Mouse (Mus musculus) intestine, postnatal 0 days (tissue): ENCODE measurements around the gene D5Ertd579e. TPM values are rescaled to one million over a fixed set of nuclear protein-coding genes. Genes with fewer than 3 reads are reported as not detected.

Experiments
- ATAC-seq: fragments of 200-750 bp; cut with Nextera tagmentation; 2 replicates; pipeline ENCODE4 v1.8.0; 2017; ENCODE audit warnings: mild to moderate bottlenecking, moderate TSS enrichment, moderate library complexity
- H3K27ac ChIP-seq: fragments of 300-500 bp; sonication (generic); 2 replicates; pipeline ENCODE4 v1.5.1; 2014; ENCODE audit warnings: mild to moderate bottlenecking, low read depth, low read length, moderate library complexity
- H3K27me3 ChIP-seq: fragments of 300-500 bp; sonication (generic); replicated peaks from 2 replicates; pipeline ENCODE4 v1.6.1; 2014; ENCODE audit warnings: low read length, mixed read lengths; ENCODE audit not compliant: control insufficient read depth, insufficient read depth
- H3K36me3 ChIP-seq: fragments of 300-500 bp; sonication (generic); 2 replicates; pipeline ENCODE4 v1.6.1; 2014; ENCODE audit warnings: mild to moderate bottlenecking, moderate library complexity; ENCODE audit not compliant: control insufficient read depth, insufficient read depth
- H3K4me1 ChIP-seq: fragments of 300-500 bp; sonication (generic); replicated peaks from 2 replicates; pipeline ENCODE4 v1.6.1; 2014; ENCODE audit warnings: antibody characterized with exemption, low read length, mixed read lengths; ENCODE audit not compliant: control insufficient read depth, insufficient read depth
- H3K4me2 ChIP-seq: fragments of 300-500 bp; sonication (generic); replicated peaks from 2 replicates; pipeline ENCODE4 v1.6.1; 2014; ENCODE audit warnings: low read depth, mild to moderate bottlenecking, moderate library complexity
- H3K4me3 ChIP-seq: fragments of 300-500 bp; sonication (generic); 2 replicates; pipeline ENCODE4 v1.5.1; 2014; ENCODE audit warnings: low read depth, low read length
- H3K9ac ChIP-seq: fragments of 300-500 bp; sonication (generic); 2 replicates; pipeline ENCODE4 v1.6.1; 2014; ENCODE audit warnings: mild to moderate bottlenecking, low read depth, low read length
- H3K9me3 ChIP-seq: fragments of 300-500 bp; sonication (generic); 2 replicates; pipeline ENCODE4 v1.6.1; 2016; ENCODE audit warnings: mixed run types; ENCODE audit not compliant: control insufficient read depth
- CTCF ChIP-seq: sonication (generic); IDR thresholded peaks from 2 replicates; pipeline ENCODE4 v1.5.1; 2016; ENCODE audit warnings: low read depth, mild to moderate bottlenecking, control low read depth, antibody characterized with exemption, moderate library complexity
- WGBS: fragments of 180-500 bp; shearing (Covaris S2); extraction: QIAGEN DNeasy Blood & Tissue Kit; methylation state at CpG from one replicate; pipeline ENCODE4 v1.1.7; 2014; 5-methylcytosine and 5-hydroxymethylcytosine counted together
- polyA plus RNA-seq: library from polyadenylated mRNA; unstranded; fragments of >200 nt; fragmentation: Nextera tagmentation; extraction: Ambion mirVana; gene quantifications from 2 replicates; pipeline ENCODE4 v1.2.1, GENCODE M21; 2015

D5Ertd579e gene
- polyA plus RNA-seq, 1 experiment from 2014 or later, result 19.6 TPM

- WGBS, result 85% methylated on average over 1 of the region's 1 CpGs
- Histone ChIP-seq H3K9ac (no peak overlapping the region), H3K4me3 (no peak overlapping the region), H3K4me2 (no peak overlapping the region), H3K27ac (no peak overlapping the region), H3K4me1 (0 out of 2 replicates have a peak, but pooled peaks cover 9% of the 10 kb centered on the region), H3K9me3 (no peaks in the 10 kb centered on the region), H3K27me3 (no peaks in the 10 kb centered on the region), H3K36me3 (0 out of 2 replicates have a peak, but pooled peaks cover 6% of the 10 kb centered on the region)
- no peak for TF ChIP-seq CTCF
- no peak for ATAC-seq
These were observed 12.2 kb downstream of the D5Ertd579e start for GRCm38 (mm10) chr5:36683586-36683985.

GRCm38 (mm10) chr5:36681219-36681618 lies 14.6 kb downstream of the D5Ertd579e start:
- no peaks in the 10 kb centered on the region for H3K27me3 ChIP-seq
- TF ChIP-seq CTCF, result no peak
- no peak overlapping the region for H3K4me3 ChIP-seq
- H3K9me3 ChIP-seq, result no peaks in the 10 kb centered on the region
- no peak overlapping the region for H3K4me2 ChIP-seq
- H3K9ac ChIP-seq, result no peak overlapping the region
- H3K4me1 ChIP-seq, result 0 out of 2 replicates have a peak, but pooled peaks cover 10% of the 10 kb centered on the region
- H3K27ac ChIP-seq, result no peak overlapping the region
- ATAC-seq, result no peak
- no peaks in the 10 kb centered on the region for H3K36me3 ChIP-seq

GRCm38 (mm10) chr5:36679918-36680598 lies 15.8 kb downstream of the D5Ertd579e start:
- no peaks in the 10 kb centered on the region for H3K9me3 ChIP-seq
- no peak overlapping the region for H3K9ac ChIP-seq
- WGBS, result 75% methylated on average over 4 of the region's 4 CpGs
- no peaks in the 10 kb centered on the region for H3K36me3 ChIP-seq
- H3K4me1 ChIP-seq, result 0 out of 2 replicates have a peak, but pooled peaks cover 10% of the 10 kb centered on the region
- no peak for ATAC-seq
- no peaks in the 10 kb centered on the region for H3K27me3 ChIP-seq
- H3K27ac ChIP-seq, result no peak overlapping the region
- no peak overlapping the region for H3K4me2 ChIP-seq
- H3K4me3 ChIP-seq, result no peak overlapping the region
- TF ChIP-seq CTCF, result no peak

GRCm38 (mm10) chr5:36678799-36679198 lies 17.0 kb downstream of the D5Ertd579e start:
- H3K27me3 ChIP-seq, result no peaks in the 10 kb centered on the region
- H3K9ac ChIP-seq, result no peak overlapping the region
- 22% methylated on average over 1 of the region's 1 CpGs for WGBS
- 0 out of 2 replicates have a peak, but pooled peaks cover 10% of the 10 kb centered on the region for H3K4me1 ChIP-seq
- no peaks in the 10 kb centered on the region for H3K9me3 ChIP-seq
- no peaks in the 10 kb centered on the region for H3K36me3 ChIP-seq
- ATAC-seq, result peak; percentile 44; the same call in 1 of the 2 replicates
- H3K27ac ChIP-seq, result no peak overlapping the region
- H3K4me3 ChIP-seq, result no peak overlapping the region
- no peak overlapping the region for H3K4me2 ChIP-seq
- no peak for TF ChIP-seq CTCF

- WGBS, result 69% methylated on average over 5 of the region's 5 CpGs
These were observed 17.9 kb downstream of the D5Ertd579e start for GRCm38 (mm10) chr5:36677907-36678306.

GRCm38 (mm10) chr5:36675466-36675865 lies 20.4 kb downstream of the D5Ertd579e start:
- no peaks in the 10 kb centered on the region for H3K27me3 ChIP-seq
- WGBS, result 44% methylated on average over 1 of the region's 1 CpGs
- H3K9me3 ChIP-seq, result no peaks in the 10 kb centered on the region
- peaks cover 11% of the 10 kb centered on the region for H3K36me3 ChIP-seq
- H3K4me1 ChIP-seq, result 0 out of 2 replicates have a peak, but pooled peaks cover 9% of the 10 kb centered on the region
- no peak for TF ChIP-seq CTCF
- no peak overlapping the region for H3K27ac ChIP-seq
- no peak overlapping the region for H3K4me3 ChIP-seq
- no peak overlapping the region for H3K4me2 ChIP-seq
- no peak overlapping the region for H3K9ac ChIP-seq
- ATAC-seq, result no peak

More at GRCm38 (mm10) chr5:36677907-36678306, 17.9 kb downstream of the D5Ertd579e start:
- H3K4me1 ChIP-seq, result 0 out of 2 replicates have a peak, but pooled peaks cover 10% of the 10 kb centered on the region
- no peak overlapping the region for H3K9ac ChIP-seq
- H3K9me3 ChIP-seq, result no peaks in the 10 kb centered on the region
- no peak overlapping the region for H3K4me2 ChIP-seq
- H3K27ac ChIP-seq, result no peak overlapping the region
- no peak for ATAC-seq
- no peaks in the 10 kb centered on the region for H3K36me3 ChIP-seq
- no peak for TF ChIP-seq CTCF
- H3K27me3 ChIP-seq, result no peaks in the 10 kb centered on the region
- no peak overlapping the region for H3K4me3 ChIP-seq
